Mouse (Mus musculus) urinary bladder, postnatal 10 days (tissue): ENCODE results near the gene Prkd3.

ENCODE experiments used
- DNase-seq: peaks from one replicate; pipeline ENCODE4 v3.0.0; 2022; ENCODE audit warnings: low spot score

Gene Prkd3

DNA sequence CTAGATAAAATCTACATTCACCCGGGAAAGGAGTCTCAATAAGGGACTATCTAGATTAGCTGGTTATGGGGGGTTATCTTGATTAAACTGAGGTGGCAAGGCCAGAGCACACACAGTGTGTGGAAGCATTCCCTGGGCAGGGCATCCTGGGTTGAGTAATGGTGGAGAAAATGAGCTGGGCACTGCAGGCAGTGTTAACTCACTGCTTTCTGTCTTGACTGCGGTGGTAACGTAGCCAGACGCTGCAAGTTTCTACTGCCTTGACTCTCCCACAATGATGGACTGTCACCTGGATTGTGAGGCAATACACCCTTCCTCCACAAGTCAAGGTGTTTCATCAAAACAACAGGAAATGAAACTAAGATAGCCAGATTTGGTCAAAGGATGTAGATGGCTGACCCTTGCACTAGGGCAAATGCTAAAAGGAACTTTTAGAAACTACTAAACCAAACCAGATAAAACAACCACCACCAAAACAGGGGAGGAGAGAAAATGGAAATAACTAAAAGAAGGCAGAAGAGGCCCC lies 20.8 kb downstream of the Prkd3 start:
- no peak for DNase-seq

GRCm38 (mm10) chr17:78999189-78999588 lies 21.4 kb downstream of the Prkd3 start:
- no peak for DNase-seq

DNA sequence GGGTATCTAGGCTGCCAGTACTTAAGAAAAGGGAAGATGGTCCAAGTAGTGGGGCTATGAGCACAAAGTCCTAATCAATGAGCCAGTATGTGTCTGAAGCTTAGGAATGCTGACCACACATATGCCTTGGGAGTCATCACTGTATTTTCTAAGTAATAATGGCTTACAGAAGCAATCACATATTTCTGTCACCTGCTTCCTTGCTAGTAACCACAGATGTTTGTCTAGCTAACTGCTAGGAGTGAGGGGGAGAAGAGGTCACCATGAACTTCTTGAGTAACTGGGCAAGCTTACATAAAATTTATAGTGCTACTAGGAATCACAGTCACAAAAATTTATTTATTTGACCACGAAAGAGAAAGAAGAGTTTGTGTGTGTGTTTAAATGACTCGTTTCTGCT lies 22.5 kb downstream of the Prkd3 start:
- no peak for DNase-seq

GRCm38 (mm10) chr17:78994931-78995820 lies 25.4 kb downstream of the Prkd3 start:
- no peak for DNase-seq

- DNase-seq = no peak
Measured at GRCm38 (mm10) chr17:78994382-78994781, 26.2 kb downstream of the Prkd3 start.

DNA sequence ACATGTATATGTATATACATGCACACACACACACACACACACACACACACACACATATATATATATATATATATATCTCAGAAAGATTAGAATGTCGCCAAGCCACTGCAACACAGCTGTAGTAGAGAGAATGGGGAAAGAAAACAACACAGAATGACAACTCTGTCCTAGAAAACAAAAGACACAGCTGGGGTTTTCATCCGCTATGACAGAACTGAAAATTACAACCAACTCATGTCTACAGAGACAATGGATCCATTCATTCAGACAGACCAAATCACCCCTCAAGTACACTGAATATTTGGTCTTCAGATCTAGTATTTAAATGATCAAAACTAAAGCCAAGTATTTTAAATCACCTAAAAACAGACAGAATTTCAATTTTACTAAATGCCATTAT lies 26.9 kb downstream of the Prkd3 start:
- no peak for DNase-seq

GRCm38 (mm10) chr17:78992303-78993027 lies 28.2 kb downstream of the Prkd3 start:
- no peak for DNase-seq

- no peak for DNase-seq
Measured at GRCm38 (mm10) chr17:78991549-78991948, 29.1 kb downstream of the Prkd3 start.

- no peak for DNase-seq
Measured at GRCm38 (mm10) chr17:78989015-78989414, 31.6 kb downstream of the Prkd3 start.

GRCm38 (mm10) chr17:78983736-78984135 lies 36.9 kb downstream of the Prkd3 start:
- no peak for DNase-seq

DNA sequence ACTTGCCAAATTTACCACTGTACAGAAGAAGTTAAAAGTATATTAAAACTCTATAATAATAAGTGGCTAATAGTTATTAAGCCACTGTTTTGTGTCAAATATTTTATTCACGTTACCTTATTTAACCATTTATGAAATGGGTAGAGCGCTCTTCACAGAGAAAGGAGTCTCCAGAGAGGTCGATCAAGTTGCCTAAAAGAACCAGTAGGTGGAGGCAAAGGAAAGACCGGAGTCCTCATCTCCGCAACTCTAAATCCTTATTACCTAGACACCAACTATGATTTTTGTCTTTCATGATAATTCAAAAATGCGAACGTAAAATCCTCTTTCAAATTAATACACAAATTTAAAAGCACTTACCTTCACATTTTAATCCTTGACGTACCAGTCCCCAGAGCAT lies 37.5 kb downstream of the Prkd3 start:
- no peak for DNase-seq

GRCm38 (mm10) chr17:78968500-78968899 lies 52.1 kb downstream of the Prkd3 start:
- no peak for DNase-seq

DNA sequence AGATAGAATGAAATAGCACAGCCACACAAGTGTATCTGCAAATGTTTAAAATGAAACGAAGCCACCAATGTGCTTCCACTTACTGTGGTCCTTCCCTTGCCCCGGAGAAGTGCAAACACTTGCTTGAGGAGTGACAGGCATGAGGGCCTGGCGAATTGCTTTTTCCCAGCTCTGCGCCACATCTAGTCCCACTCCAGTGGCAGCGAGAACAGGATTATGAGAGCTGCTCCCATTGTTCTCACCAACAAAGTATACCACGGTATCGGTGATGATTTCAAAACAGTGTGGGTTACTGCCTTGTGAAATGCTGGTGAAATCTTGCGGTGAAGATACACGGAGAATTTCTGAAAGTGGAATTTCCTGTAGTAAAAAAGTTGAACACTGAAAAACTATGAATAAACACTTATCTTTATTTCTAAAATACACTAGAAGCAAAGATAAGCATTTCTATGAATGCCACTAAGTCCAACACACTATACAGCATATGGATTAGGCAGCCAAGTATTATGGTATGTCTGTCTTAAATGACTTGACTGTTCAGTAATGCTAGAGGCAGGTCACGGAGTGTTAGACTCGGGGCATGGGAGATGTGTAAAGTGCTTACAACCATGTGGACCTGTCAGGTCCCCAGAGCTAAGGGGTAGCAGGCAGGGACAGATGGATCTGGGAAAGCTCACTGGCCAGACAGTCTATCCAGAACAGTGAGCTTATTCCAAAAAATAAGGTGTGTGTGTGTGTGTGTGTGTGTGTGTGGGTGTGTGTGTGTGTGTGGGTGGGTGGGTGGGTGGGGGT lies 54.3 kb downstream of the Prkd3 start:
- DNase-seq = no peak

DNA sequence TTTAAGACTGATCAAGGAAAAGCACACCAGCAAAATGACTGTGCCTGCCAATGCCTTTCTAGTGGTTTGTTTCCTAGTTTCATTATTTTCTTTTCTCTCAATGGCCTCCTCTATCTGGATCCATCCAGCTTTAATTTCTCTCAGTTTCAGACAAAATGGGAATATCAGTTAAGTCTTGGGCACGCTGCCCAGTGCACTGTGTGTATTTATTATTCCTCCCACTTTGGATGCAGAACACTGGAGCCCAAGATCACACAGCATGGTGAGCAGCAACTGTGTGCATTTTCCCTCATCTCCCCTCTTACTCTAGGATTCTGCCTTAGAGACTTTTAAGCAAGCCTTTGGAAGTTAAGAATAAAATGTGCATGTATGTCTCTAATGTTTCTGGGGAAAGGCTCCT lies 56.2 kb downstream of the Prkd3 start:
- no peak for DNase-seq

- DNase-seq = no peak
Measured at GRCm38 (mm10) chr17:78959473-78959872, 61.1 kb downstream of the Prkd3 start.

DNA sequence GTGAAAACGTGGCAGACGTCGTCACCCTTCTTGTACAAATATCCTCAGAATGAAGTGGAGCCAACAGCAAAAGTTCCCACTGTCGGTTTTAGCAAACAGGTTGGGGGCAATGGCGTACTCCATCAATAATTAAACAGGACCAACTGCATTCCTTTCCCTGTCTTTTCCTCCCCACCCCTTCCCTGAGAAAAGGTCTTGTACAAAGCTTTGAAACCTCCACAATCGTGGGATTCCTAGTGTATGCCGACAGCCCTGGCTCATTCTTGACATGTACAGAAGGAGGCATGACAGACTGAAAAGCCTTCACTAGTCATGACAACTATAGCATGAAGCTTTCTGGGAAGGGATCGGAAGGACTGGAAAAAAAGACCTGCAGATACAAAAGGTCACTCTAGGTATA lies 67.4 kb downstream of the Prkd3 start:
- DNase-seq = no peak

DNA sequence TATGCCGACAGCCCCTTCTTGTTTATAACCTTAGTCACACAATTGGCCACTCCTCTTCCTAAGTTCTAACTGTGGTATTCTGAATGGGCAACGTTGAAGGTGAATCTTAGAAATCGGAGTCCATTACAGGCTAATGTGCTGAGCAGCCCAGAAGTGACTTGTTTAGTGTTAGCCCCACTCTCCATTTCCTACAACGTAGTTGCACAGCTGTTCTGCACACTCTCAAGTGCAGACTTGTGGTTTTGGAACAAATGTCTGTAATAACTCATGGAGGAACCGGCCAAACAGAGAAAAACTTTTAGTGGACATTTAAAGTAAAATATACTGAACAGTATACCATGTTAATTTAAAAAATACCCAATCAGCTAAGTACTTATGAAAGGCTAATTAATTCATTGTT lies 68.5 kb downstream of the Prkd3 start:
- DNase-seq = no peak

GRCm38 (mm10) chr17:78951225-78951624 lies 69.4 kb downstream of the Prkd3 start:
- DNase-seq = no peak

GRCm38 (mm10) chr17:78942579-78942978 lies 78.0 kb downstream of the Prkd3 start:
- no peak for DNase-seq

GRCm38 (mm10) chr17:78938927-78939326 lies 81.7 kb downstream of the Prkd3 start:
- no peak for DNase-seq

GRCm38 (mm10) chr17:78937229-78937853 lies 83.3 kb downstream of the Prkd3 start:
- DNase-seq = no peak
